Mouse (Mus musculus) kidney, postnatal 0 days (tissue): ENCODE data around the gene Ovgp1. TPM values are rescaled to one million over a fixed set of nuclear protein-coding genes. Genes with fewer than 3 reads are reported as not detected.
A peak's percentile ranks its signal among the peaks of the same experiment; 100 is the strongest.

Source experiments
- ATAC-seq: fragments of 200-750 bp; cut with Nextera tagmentation; replicated peaks from 2 replicates; pipeline ENCODE4 v1.8.0; 2017; ENCODE audit warnings: low read depth, moderate number of reproducible peaks, moderate TSS enrichment, moderate library complexity; ENCODE audit not compliant: low FRiP score
- DNase-seq: peaks from one replicate; pipeline ENCODE4 v3.0.0-alpha.2; 2016; ENCODE audit warnings: low spot score
- H3K27ac ChIP-seq: fragments of 300-500 bp; sonication (generic); 2 replicates; pipeline ENCODE4 v1.5.1; 2014; ENCODE audit warnings: mild to moderate bottlenecking
- H3K27me3 ChIP-seq: fragments of 300-500 bp; sonication (generic); 2 replicates; pipeline ENCODE4 v1.6.1; 2014; ENCODE audit warnings: low read length, mixed read lengths; ENCODE audit not compliant: insufficient read depth
- H3K36me3 ChIP-seq: fragments of 300-500 bp; sonication (generic); 2 replicates; pipeline ENCODE4 v1.6.1; 2014; ENCODE audit warnings: low read length, mixed read lengths; ENCODE audit not compliant: insufficient read depth
- H3K4me1 ChIP-seq: fragments of 300-500 bp; sonication (generic); replicated peaks from 2 replicates; pipeline ENCODE4 v1.6.1; 2014; ENCODE audit warnings: antibody characterized with exemption, low read length, mixed read lengths; ENCODE audit not compliant: insufficient read depth
- H3K4me2 ChIP-seq: fragments of 300-500 bp; sonication (generic); 2 replicates; pipeline ENCODE4 v1.6.1; 2014; ENCODE audit warnings: mild to moderate bottlenecking, low read length, moderate library complexity, mixed read lengths
- H3K4me3 ChIP-seq: fragments of 300-500 bp; sonication (generic); replicated peaks from 2 replicates; pipeline ENCODE4 v1.5.1; 2014; ENCODE audit warnings: low read depth, low read length
- H3K9ac ChIP-seq: fragments of 300-500 bp; sonication (generic); 2 replicates; pipeline ENCODE4 v1.6.1; 2014; ENCODE audit warnings: low read depth, low read length
- H3K9me3 ChIP-seq: fragments of 300-500 bp; sonication (generic); replicated peaks from 2 replicates; pipeline ENCODE4 v1.6.1; 2016; ENCODE audit warnings: low read length, inconsistent platforms, mixed read lengths
- CTCF ChIP-seq: IDR thresholded peaks from 2 replicates; pipeline ENCODE4 v1.5.1; 2016; ENCODE audit warnings: antibody characterized with exemption, low read depth, mild to moderate bottlenecking, moderate library complexity
- WGBS: fragments of 180-500 bp; shearing (Covaris S2); extraction: QIAGEN DNeasy Blood & Tissue Kit; methylation state at CpG from one replicate; pipeline ENCODE4 v1.1.7; 2014; 5-methylcytosine and 5-hydroxymethylcytosine counted together
- polyA plus RNA-seq: library from polyadenylated mRNA; unstranded; fragments of >200 nt; fragmentation: Nextera tagmentation; extraction: Ambion mirVana; gene quantifications from 2 replicates; pipeline ENCODE4 v1.2.1, GENCODE M21; 2015

Gene Ovgp1
- polyA plus RNA-seq = 0.86 and 0.91 TPM in 2 replicates

GRCm38 (mm10) chr3:105973411-105973810 is at the start of gene Ovgp1:
TSS of gene Ovgp1 (plus strand) at chr3:105973711.
- Histone ChIP-seq H3K9ac (no peak within 1 kb of the TSS), H3K36me3 (peaks cover 10% of the 10 kb centered on the region), H3K27ac (no peak within 1 kb of the TSS), H3K4me3 (no peak within 1 kb of the TSS), H3K9me3 (no peaks in the 10 kb centered on the region), H3K4me2 (no peak within 1 kb of the TSS), H3K4me1 (no peaks in the 10 kb centered on the region), H3K27me3 (no peaks in the 10 kb centered on the region)
- TF ChIP-seq CTCF = no peak
- DNase-seq (no peak), ATAC-seq (no peak)
- WGBS = 67% methylated on average over 3 of the region's 3 CpGs

GRCm38 (mm10) chr3:105924616-105925015 is 48.9 kb upstream of the Ovgp1 start:
- TF ChIP-seq CTCF = no peak
- H3K4me1 ChIP-seq = no peaks in the 10 kb centered on the region
- no peak for DNase-seq
- no peak overlapping the region for H3K27ac ChIP-seq
- no peak overlapping the region for H3K4me3 ChIP-seq
- H3K9ac ChIP-seq = no peak overlapping the region
- no peaks in the 10 kb centered on the region for H3K36me3 ChIP-seq
- WGBS = 87% methylated on average over 9 of the region's 9 CpGs
- no peak overlapping the region for H3K4me2 ChIP-seq
- no peaks in the 10 kb centered on the region for H3K9me3 ChIP-seq
- ATAC-seq = no peak
- H3K27me3 ChIP-seq = no peaks in the 10 kb centered on the region

- H3K27me3 ChIP-seq = no peaks in the 10 kb centered on the region
- no peak overlapping the region for H3K4me2 ChIP-seq
- no peak for TF ChIP-seq CTCF
- WGBS = 42% methylated on average over 7 of the region's 7 CpGs
- no peaks in the 10 kb centered on the region for H3K9me3 ChIP-seq
- H3K4me1 ChIP-seq = no peaks in the 10 kb centered on the region
- H3K36me3 ChIP-seq = no peaks in the 10 kb centered on the region
- H3K9ac ChIP-seq = no peak overlapping the region
- ATAC-seq (peak; percentile 40), DNase-seq (peak; percentile 23)
- H3K27ac ChIP-seq = no peak overlapping the region
- H3K4me3 ChIP-seq = no peak overlapping the region
Measured at GRCm38 (mm10) chr3:105927561-105928194, 45.8 kb upstream of the Ovgp1 start.

- no peak for DNase-seq
- H3K9me3 ChIP-seq = no peaks in the 10 kb centered on the region
- no peak overlapping the region for H3K27ac ChIP-seq
- H3K4me1 ChIP-seq = no peaks in the 10 kb centered on the region
- WGBS = 84% methylated on average over 3 of the region's 3 CpGs
- no peaks in the 10 kb centered on the region for H3K36me3 ChIP-seq
- no peak overlapping the region for H3K9ac ChIP-seq
- H3K4me3 ChIP-seq = no peak overlapping the region
- no peaks in the 10 kb centered on the region for H3K27me3 ChIP-seq
- no peak overlapping the region for H3K4me2 ChIP-seq
- ATAC-seq = no peak
- TF ChIP-seq CTCF = no peak
Measured at GRCm38 (mm10) chr3:105928195-105928569, 45.3 kb upstream of the Ovgp1 start.

GRCm38 (mm10) chr3:105928781-105929180 is 44.7 kb upstream of the Ovgp1 start:
- H3K4me3 ChIP-seq = no peak overlapping the region
- no peak for TF ChIP-seq CTCF
- H3K27ac ChIP-seq = no peak overlapping the region
- H3K4me2 ChIP-seq = no peak overlapping the region
- no peaks in the 10 kb centered on the region for H3K36me3 ChIP-seq
- H3K9ac ChIP-seq = no peak overlapping the region
- no peaks in the 10 kb centered on the region for H3K4me1 ChIP-seq
- no peaks in the 10 kb centered on the region for H3K27me3 ChIP-seq
- H3K9me3 ChIP-seq = no peaks in the 10 kb centered on the region
- no peak for ATAC-seq
- DNase-seq = no peak
- 85% methylated on average over 6 of the region's 6 CpGs for WGBS

- Histone ChIP-seq H3K4me1 (no peaks in the 10 kb centered on the region), H3K4me2 (no peak overlapping the region), H3K27ac (no peak overlapping the region), H3K9ac (no peak overlapping the region), H3K9me3 (no peaks in the 10 kb centered on the region), H3K36me3 (no peaks in the 10 kb centered on the region), H3K27me3 (no peaks in the 10 kb centered on the region), H3K4me3 (no peak overlapping the region)
- no peak for DNase-seq
- 79% methylated on average over 7 of the region's 7 CpGs for WGBS
- no peak for TF ChIP-seq CTCF
- no peak for ATAC-seq
Measured at GRCm38 (mm10) chr3:105929821-105930220, 43.7 kb upstream of the Ovgp1 start.

- no peak overlapping the region for H3K4me3 ChIP-seq
- TF ChIP-seq CTCF = no peak
- H3K27me3 ChIP-seq = no peaks in the 10 kb centered on the region
- WGBS = 89% methylated on average over 2 of the region's 2 CpGs
- DNase-seq (no peak), ATAC-seq (no peak)
- no peak overlapping the region for H3K4me2 ChIP-seq
- H3K27ac ChIP-seq = no peak overlapping the region
- H3K36me3 ChIP-seq = no peaks in the 10 kb centered on the region
- no peak overlapping the region for H3K9ac ChIP-seq
- no peaks in the 10 kb centered on the region for H3K4me1 ChIP-seq
- no peaks in the 10 kb centered on the region for H3K9me3 ChIP-seq
Measured at GRCm38 (mm10) chr3:105931095-105931494, 42.4 kb upstream of the Ovgp1 start.
